Mouse (Mus musculus) thymus, postnatal 4 days (tissue): Measurements from ENCODE around the gene Gm9507.
"Not testable (repeated sequence)": the region's sequence is repeated elsewhere in the genome, so short reads cannot be mapped to it uniquely, and the experiment has no call there.

ENCODE experiments used
- DNase-seq: peaks from one replicate; pipeline ENCODE4 v3.0.0; 2021

The Gm9507 gene

GRCm38 (mm10) chr10:77771225-77771624, 40.4 kb downstream of the Gm9507 start, which contains the start of gene Gm3238:
TSS of gene Gm3238 (minus strand) at chr10:77771325.
- DNase-seq = not testable (repeated sequence)

- no peak for DNase-seq
Observed at GRCm38 (mm10) chr10:77769727-77770126, 41.9 kb downstream of the Gm9507 start.
